Mouse (Mus musculus) right cerebral cortex, postnatal 4 days (tissue): ENCODE data around the gene Inpp5k.
"Not testable (repeated sequence)": the region's sequence is repeated elsewhere in the genome, so short reads cannot be mapped to it uniquely, and the experiment has no call there.

ENCODE experiments used
- DNase-seq: peaks from one replicate; pipeline ENCODE4 v3.0.0-alpha.2; 2022

Gene Inpp5k

DNA sequence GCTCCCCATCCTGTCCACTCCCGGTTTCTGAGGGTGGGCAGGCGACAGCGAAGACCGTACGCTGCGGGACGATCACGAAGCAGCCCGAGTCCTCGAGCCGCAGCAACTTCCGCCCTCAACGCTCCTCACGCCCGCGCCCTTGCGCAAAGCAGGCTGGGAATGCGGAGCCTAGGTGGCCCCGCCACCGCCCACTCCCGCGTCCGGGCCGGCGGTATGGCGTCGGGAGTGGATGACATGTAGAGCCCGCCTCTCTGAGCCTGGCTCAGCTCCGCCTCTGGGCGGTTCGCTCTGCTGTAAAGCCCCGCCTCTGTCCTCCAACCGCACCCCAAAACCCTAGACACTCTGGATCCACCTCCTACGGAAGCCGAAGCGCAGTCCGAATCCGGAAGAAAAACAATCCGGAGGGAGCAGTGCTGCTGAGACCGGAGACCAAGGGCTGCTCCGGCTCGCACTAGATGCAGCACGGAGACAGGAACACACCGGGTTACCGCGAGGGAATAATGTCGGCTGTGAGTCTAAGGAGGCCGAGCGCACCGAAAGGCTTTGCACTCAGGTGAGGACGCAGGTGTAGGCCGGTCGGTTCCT, at the start of gene Inpp5k:
TSS of gene Inpp5k (plus strand) at position 344 of the 585 bp plus-strand sequence.
- peak; percentile 90 for DNase-seq

- DNase-seq = no peak
Measured at GRCm38 (mm10) chr11:75581495-75582149, 49.2 kb upstream of the Inpp5k start.

DNA sequence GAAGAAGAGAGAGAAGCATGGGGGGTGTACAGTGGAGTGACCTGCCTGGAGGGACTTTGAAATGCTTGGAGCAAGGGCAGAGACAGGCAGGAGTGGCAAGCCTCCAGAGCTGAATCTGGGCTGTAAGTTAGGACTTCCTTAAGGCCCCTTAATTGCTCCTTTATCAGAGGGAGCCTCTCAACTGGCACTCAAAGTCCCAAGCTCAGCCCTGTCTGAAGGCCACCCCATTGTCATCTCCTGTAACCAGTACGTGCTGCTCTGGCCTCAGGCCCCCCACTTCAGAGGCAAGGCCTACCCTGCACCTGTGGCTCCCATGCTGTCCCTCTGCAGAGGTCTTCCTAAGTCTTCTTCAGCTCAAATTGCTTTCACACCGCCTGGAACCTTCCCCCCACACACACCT, 47.3 kb upstream of the Inpp5k start:
- DNase-seq = no peak

- no peak for DNase-seq
Measured at GRCm38 (mm10) chr11:75585061-75585460, 45.7 kb upstream of the Inpp5k start.

DNA sequence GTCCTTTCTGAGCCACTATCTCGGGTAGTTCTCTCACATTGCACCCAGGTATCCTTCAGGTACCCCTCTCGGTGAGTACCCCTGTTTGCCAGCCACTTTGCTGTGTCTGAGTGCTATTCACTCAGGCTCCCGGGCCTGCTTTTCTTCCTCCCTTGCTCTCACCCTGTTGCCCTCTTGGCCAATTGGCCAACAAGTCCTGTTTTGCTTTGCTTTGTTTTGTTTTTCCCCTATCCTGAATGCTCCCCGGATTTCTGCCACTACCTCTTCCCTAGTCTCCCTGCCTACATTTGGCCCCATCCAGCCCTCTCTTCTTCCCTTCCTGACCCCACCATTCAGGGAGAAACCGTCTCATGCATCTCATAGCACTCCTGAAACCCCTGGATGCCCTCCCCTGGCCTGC, 44.8 kb upstream of the Inpp5k start:
- DNase-seq = no peak

DNA sequence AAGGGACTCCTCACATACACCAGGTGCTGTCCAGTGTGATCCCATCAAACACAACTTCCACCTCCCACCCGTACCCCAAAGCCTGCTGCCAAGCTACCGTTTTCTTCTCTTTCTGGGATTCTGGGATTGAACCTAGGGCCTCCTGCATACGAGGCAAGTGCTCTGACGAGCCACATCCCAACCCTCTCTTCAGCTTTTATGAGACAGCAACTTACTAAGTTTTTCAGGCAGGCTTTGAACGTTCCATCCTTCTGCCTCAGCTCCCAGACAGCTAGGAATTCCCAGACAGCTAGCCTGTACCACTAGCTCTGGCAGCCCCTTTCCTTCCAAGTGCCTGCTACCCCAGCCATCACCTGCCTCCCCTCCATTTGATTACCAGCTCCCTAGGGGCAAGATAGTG, 43.8 kb upstream of the Inpp5k start:
- DNase-seq = no peak

DNA sequence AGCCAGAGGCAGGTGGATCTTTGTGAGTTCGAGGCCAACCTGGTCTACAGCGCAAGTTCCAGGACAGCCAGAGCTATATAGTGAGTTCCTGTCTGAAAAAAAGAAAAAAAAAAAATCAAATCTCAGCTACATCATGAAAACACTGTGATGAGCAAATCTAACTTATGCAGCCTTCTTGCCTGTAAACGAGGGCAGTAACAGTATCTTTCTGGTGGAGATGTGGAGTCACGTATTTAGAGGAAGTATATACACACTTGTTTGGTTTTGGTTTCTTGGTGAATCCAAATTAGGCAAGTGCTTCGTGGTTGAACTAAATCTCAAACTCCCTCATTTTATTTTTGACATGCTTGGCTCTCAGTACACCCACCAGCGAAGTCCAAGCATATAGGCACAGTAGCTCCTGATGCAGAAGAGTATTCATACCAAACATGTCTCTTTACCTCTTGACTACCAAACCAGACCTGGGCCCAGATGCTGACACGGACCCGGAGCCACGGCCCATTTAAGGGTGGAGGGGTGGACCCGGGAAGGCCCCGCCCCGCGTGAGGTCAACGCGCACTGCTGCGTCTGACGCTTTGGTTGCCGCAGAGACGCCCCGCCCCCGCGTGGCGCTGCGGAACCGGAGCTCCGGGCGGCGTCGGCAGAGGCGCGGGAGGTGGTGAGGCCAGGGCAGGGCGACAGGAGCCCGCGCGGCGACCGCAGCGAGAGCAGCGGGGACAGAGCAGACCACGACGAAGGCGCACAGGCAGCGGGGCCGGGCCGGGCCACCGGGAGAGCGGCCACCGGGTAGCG, 43.1 kb upstream of the Inpp5k start, which contains the start of gene Pitpna:
TSS of gene Pitpna (plus strand) at position 605 of the 792 bp plus-strand sequence.
- DNase-seq = peak; percentile 94

DNA sequence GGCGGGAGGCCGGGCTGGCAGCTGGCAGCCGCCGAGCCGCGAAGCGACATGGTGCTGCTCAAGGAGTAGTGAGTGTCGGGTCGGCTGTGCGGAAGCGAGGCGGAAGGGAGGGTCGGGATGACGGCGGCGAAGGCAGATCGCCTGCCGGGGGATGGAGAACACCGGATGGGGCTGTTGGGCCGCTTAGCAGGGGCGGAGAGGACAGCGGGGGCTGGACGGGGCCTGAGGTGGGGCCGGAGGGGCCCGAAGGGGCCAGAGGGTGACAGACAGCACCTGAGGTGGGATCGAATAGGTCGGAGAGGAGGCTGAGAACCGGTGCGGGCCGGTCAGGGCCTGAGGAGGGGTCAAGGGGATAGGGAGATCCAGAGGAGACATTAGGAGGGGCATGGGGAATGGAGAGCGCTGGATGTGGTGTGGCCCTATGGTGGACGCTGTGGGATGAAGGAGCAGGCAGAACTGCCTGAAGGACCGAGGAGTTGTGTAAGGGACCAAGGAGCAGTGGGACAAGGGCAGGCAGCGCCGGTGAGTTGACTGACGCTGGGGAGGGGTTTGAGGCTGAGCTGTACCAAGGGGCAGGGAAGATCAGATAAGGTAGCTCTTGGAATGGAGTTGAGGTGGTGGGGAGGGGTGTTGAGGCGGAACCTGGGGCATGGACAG, 42.4 kb upstream of the Inpp5k start:
- DNase-seq = no peak

GRCm38 (mm10) chr11:75592612-75593011, 38.2 kb upstream of the Inpp5k start:
- DNase-seq = no peak

DNA sequence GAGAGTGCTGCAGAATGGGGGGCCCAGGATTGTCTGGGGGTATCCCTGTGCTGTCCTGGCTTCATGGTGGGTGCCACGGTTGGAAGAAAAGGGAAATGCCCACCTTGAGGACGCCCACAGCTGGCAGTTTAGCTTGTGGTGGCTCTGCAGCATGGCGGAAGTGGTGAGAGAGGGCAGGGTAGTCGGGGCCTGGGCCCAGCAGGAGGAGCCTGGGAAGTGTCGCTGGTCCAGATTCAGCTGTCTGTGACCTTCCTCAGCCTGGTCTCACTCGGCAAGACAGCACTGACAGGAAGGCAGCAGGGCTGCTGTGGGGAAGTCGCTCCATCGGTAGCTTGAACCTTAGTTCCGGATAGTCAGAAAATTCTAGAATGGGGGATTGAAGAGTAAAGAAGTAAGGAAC, 36.4 kb upstream of the Inpp5k start:
- DNase-seq = no peak

GRCm38 (mm10) chr11:75595404-75595803, 35.4 kb upstream of the Inpp5k start:
- no peak for DNase-seq

DNA sequence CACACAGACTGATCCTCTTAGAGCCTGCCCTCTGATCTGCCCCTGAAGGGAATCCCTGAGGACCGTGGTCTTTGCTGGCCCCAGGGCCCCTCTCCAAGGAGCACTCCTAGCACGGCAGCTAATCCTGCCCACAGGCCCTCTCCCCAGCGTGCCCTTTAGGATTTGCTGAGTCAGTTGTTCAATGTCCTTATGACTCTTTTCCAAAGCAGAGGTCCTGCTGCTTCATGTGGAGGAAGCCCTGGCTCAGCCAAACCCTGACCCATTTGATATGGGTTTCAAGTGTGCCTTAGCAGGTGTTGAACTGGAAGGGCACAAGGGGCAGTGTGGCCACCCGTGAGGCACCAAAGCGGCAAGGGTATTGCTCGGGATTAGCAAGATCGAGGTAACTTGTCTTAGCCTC, 35.0 kb upstream of the Inpp5k start:
- DNase-seq = no peak

DNA sequence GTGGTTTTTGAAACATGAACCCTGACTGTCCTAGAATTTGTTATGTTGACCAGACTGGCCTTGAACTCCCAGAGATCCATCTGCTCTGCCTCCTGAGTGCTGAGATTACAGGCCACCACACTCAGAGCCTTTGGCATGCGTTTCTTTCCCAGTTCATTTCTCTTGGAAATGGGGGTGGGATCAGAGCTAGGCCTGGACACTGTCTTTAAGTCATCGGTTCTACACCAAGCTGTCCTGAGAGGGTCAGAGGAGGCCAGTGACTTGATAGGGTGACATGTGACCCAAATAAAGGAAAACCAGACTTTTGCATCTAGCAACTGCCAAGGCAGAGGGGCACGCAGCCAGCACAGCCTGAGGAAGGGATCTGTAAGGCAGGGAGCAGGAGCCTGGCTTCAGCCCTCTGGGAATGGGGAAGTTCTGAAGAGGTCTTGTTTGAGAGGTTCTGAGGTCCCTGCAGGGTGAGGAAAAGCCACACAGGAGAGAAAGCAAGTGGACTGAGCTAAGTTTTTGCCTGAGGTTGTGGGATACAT, 34.0 kb upstream of the Inpp5k start:
- no peak for DNase-seq

- DNase-seq = no peak
Measured at GRCm38 (mm10) chr11:75598004-75598403, 32.8 kb upstream of the Inpp5k start.

GRCm38 (mm10) chr11:75599802-75600201, 31.0 kb upstream of the Inpp5k start:
- DNase-seq = not testable (repeated sequence)

- DNase-seq = no peak
Measured at GRCm38 (mm10) chr11:75604826-75605225, 26.0 kb upstream of the Inpp5k start.

DNA sequence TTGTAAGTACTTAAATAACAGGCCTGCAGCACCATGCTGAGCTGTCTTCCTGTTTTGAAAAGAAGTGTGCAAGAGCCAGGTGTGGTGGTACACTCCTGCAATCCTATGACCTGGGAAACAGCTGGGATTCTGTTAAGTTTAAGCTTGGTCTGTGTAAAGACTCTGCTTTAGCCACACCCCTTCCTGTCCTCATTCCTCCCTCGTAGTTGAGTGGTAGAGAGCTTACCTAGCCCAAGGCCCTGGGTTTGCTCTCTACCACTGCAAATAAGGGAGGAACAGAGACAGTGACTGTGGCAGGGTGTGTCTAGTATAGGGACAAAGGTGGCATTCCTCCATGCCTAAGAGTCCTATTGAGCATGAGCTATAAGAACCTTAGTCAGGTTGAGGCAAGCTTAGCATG, 25.5 kb upstream of the Inpp5k start:
- DNase-seq = no peak

DNA sequence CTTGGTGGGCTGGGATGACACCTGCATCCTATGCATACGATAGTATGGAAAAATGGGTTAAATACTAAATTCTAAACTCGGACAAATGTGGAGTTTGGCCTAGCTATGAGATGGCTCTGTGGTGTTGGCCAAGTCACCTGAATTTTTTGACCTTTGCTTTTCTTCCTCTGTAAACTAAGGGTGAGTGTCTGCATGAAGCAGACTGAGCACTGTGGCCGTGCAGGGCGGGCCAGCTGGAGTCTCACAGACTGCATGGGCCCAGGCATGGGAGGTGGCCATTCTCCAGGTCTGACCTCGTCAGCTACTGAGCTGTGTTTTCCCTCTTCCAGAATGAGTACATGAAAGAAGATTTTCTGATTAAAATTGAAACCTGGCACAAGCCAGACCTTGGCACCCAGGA, 22.0 kb upstream of the Inpp5k start:
- no peak for DNase-seq

GRCm38 (mm10) chr11:75610021-75610420, 20.8 kb upstream of the Inpp5k start:
- DNase-seq = no peak

DNA sequence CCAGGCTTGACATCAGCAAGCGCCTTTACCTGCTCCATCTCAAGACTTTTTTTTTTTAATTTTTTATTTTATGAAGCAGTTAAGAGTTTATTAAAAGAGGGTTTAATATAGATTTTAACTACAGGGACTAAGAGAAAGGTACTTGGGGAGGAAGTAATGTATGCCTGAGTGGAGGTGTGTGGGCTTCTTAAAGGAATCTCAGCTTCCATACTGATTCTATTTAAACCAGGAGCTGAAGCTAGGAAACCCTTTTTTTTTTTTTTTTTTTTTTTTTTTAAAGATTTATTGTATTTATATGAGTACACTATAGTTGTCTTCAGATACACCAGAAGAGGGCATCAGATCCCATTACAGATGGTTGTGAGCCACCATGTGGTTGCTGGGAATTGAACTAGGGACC, 16.0 kb upstream of the Inpp5k start:
- DNase-seq = no peak

DNA sequence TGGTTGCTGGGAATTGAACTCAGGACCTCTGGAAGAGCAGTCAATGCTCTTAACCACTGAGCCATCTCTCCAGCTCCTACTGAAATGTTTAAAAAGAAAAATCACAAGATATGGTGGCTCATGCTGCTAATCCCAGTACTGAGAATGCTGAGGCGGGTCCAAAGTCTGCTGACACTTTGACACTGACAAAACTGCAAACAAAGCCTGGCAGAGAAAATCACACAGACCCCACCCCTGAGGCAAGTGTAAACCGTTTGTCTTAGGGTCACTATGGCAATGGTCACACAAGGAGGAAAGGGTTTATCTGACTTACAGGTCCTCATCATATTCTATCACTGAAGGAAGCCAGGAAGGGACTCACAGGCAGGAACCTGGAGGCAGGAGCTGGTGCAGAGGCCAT, 15.2 kb upstream of the Inpp5k start:
- no peak for DNase-seq

DNA sequence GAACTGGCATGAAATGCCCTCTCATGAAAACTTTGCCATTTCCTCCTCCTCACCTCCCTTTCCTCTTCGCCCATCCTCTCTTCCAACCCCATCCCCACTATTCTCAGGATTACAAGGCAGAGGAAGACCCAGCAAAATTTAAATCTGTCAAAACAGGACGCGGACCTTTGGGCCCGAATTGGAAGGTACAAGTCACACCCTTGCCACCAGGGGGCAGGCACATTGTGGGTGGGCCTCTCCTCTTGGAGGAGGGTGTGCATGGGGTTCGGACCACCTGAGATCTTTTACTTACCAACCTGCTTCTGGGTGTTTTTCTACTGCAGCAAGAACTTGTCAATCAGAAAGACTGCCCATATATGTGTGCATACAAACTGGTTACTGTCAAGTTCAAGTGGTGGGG, 11.7 kb upstream of the Inpp5k start:
- no peak for DNase-seq

DNA sequence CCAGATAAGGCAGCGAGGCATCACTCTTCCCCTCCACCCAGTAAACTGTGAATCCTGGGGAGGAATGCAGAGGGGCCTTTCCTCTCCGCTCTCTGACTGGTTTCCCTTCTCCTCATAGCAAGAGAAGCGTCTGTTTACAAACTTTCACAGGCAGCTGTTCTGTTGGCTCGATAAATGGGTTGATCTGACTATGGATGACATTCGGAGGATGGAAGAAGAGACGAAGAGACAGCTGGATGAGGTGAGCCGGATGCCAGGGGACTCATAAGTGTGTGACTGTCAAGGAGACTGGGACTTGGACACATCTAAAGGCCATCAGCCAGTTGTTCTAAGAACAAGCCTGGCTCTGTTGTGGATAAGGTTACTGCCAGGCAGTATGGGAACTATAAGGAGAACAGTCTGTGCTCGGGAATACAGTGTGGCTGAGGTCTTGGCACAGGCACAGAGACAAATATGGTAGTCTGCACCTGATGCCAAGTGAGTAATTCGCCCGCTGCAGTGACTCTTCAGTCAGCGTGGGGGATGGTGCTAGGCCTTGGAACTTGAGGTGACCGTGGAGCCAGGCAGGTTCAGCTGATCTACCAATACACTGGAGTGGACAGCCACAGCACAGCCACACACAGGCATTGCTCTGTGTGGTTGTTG, 10.5 kb upstream of the Inpp5k start:
- DNase-seq = no peak
